Mouse (Mus musculus) adrenal gland, postnatal 36 days (tissue): ENCODE measurements around the gene Stag1. TPM values are rescaled to one million over a fixed set of nuclear protein-coding genes. Genes with fewer than 3 reads are reported as not detected.

Source experiments
- DNase-seq, 2 experiments: peaks; one replicate each; pipeline ENCODE4 v3.0.0; 2021; ENCODE audit warnings: mixed read lengths in 1 of 2
- total RNA-seq, 2 experiments: library from RNA; stranded (reverse); gene quantifications; 2 replicates each; pipeline ENCODE4 v1.2.3; 2021

Stag1 gene
- total RNA-seq, 2 experiments from 2014 or later, result 36.0 to 43.8 TPM

GRCm38 (mm10) chr9:100962903-100963427, 365.4 kb downstream of the Stag1 start:
- DNase-seq, result no peak

DNA sequence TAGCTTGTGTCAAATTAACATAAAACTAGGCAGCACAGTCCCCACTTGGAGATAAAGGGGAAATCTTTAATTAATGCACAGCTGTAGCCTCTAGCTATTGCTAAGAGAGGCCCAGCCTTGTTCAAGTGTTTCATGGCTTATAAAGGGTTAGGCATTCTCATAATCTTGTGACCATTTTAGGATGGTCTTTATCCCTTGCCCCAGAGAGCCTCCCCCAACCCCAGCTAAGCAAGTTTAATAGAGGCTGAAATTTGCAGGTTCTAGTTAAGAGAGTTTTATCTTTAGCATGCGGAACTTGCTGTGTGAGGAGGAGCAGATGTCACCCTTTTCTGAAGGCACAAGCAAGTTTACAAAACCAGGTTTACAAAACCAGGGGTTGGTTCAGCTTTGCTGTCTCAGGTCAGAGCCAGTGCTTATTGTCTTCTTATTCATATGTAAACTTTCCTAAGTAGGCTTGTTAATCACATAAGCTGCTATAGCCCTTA, 365.9 kb downstream of the Stag1 start:
- no peak for DNase-seq

DNA sequence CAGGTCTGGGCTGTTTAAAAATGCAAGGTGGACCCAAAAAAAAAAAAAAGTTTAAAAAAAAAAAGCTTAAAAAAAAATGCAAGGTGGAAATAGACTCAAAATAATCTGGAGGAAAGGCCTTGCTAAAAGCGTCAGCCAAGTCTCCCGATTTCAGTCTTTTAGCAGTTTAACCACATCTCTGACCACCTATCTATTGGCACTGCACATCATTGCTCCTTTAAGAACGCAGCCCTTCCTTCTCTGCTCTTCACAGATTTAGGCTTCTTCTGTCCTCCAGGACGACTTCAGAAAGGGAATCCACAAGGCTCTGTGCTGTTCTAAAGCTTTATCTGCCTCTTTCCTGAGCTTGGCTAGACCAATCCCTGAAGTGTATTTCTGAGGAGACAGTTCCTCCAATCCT, 366.5 kb downstream of the Stag1 start:
- no peak for DNase-seq

GRCm38 (mm10) chr9:100969461-100969860, 371.9 kb downstream of the Stag1 start:
- no peak for DNase-seq

GRCm38 (mm10) chr9:100978666-100979065, 381.1 kb downstream of the Stag1 start:
- DNase-seq, result no peak

- DNase-seq, result no peak
Measured at GRCm38 (mm10) chr9:100979260-100979659, 381.7 kb downstream of the Stag1 start.

- no peak for DNase-seq
Measured at GRCm38 (mm10) chr9:100982786-100983185, 385.2 kb downstream of the Stag1 start.

- DNase-seq, result no peak
Measured at GRCm38 (mm10) chr9:100984381-100985310, 387.0 kb downstream of the Stag1 start.

DNA sequence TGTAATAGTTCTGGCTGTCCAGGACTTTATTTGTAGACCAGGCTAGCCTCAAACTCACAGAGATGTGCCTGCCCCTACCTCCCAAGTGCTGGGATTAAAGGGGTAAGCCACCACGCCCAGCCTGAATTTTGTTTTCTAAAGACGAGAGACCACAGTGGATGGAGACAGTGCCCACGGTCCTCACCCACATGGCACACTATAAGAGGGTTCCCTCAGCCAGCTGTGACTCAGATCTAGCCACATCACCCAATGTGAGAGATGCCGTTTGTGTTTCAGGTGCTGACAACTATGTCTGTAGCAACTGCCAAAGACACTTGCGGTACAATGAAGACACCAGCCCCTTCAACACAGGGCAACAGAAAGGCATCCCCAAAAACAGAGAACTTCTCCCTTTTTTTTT, 389.4 kb downstream of the Stag1 start:
- no peak for DNase-seq

GRCm38 (mm10) chr9:100987850-100988249, 390.3 kb downstream of the Stag1 start:
- DNase-seq, result no peak

DNA sequence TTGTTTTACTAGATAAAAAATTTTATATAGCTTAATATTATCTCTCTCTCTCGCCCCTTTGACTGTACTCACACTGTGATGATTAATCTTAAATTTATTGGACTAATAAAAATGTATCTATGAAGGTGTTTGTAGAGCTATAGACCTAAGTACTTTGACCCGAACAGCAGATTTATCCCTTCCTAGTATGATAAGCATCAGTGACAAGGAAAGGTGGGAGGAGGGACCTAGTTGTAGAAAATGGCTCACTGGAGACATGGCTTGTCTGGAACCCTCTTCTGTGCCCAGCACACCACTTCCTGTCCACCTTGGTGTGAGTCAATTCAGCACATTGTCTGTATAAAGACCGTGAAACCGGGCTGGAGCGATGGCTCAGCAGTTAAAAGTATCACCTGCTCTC, 393.0 kb downstream of the Stag1 start:
- no peak for DNase-seq

DNA sequence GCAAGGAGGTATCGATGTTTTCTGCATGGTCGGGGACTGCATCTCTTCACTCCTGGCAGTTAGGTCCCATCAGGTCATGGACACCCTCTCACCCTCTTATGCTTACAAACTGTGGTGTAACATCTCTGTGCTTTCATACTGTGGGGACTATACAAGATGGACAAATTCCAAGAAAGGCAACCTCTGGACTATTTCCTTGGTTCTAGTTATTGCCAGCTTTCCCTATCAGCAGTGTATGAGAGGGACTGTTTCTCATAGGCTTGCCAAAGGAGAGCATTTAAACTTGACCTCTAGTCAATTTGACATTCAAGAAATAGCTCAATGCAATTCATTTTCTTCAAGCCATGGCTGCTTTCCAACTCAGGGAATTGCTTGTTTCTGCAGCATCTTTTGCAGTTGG, 393.7 kb downstream of the Stag1 start:
- DNase-seq, result peak in 1 of 2 experiments; percentile 5

DNA sequence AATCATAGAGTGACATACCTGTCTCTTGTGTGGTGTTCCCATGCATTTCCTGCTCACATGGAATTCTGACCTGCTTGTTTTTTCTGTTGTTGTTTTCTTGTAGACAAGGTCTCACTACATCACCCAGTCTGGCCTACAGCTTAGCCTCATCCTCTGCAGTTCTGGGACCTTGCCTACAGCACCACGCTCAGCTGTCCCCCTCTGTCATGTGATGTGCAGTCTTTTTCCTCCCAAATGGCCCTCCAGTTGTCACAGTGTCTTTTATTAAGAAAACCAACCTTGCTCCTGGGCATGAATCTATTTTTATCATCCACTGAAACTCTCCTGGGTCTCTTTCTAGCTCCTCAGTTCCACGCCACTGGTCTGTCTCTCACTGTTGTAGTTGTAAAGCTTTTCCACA, 394.6 kb downstream of the Stag1 start:
- no peak for DNase-seq

DNA sequence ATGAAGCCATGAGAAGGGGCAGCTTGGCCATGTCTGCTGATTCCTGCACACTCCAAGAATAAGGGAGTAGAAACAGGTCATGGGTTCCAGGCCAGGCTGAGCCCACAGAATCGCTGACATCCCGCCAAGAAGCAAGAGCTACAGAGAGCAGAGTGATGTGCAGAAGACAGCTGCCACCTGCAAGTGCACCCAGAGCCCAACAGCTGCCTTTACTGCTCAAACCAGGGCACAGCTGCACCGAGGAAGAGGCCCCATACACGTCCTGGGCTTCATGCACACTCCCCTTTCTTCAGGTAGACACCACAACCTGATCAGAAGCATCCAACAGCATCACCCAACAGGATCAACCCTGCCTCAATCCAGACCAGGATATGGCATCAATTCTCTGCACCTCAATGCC, 396.3 kb downstream of the Stag1 start:
- no peak for DNase-seq

DNA sequence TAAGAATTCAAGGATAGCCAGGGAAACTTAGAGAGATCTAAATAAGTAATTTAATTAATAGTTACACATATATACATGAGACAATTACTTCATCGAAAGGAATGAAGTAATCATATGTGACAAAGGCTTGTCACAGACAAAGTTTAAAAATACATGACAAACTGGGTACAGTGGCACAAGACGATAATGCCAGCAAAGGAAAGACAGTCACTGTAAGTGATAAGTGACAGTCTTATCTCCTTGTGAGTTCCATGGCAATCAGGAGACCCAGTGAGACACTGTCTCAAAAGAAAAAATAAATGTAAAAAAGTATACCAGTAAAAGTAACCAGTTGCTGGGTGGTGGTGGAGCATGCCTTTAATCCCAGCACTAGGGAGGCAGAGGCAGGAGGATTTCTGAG, 399.5 kb downstream of the Stag1 start:
- DNase-seq, result no peak

GRCm38 (mm10) chr9:101002053-101002452, 404.5 kb downstream of the Stag1 start:
- DNase-seq, result peak in 1 of 2 experiments; percentile 24

- no peak for DNase-seq
Measured at GRCm38 (mm10) chr9:101002841-101003240, 405.2 kb downstream of the Stag1 start.

- no peak for DNase-seq
Measured at GRCm38 (mm10) chr9:101003302-101003701, 405.7 kb downstream of the Stag1 start.

DNA sequence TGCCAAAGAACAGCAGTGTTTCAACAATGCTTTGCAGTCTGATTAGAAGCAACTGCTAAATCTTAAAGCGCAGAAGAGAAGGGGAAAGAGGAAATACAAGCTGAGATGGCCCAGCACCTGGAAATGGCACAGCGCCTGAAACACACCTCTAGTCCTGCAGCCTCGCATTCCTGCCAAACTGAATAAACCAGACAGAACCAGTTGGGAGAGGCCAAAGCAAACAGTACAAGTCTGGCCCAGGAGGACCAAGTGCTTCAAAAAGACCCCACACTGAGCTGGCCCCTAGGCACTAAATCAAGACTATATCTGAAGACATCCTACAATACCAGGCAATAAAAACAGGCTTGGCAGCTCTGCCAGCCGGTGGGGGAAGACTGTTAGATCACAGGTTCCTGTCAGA, 408.3 kb downstream of the Stag1 start:
- no peak for DNase-seq
